Mouse (Mus musculus) thymus, adult 18-20 months (tissue): ENCODE results near the gene Krtap12-1.
"Not testable (repeated sequence)": the region's sequence is repeated elsewhere in the genome, so short reads cannot be mapped to it uniquely, and the experiment has no call there.

Experiments used
- DNase-seq, 2 experiments: peaks; one replicate each; pipeline ENCODE4 v3.0.0; 2022; ENCODE audit warnings: mixed read lengths in 2 of 2

Gene Krtap12-1

GRCm38 (mm10) chr10:77750686-77751085 lies 30.3 kb downstream of the Krtap12-1 start:
- not testable (repeated sequence) for DNase-seq

- not testable (repeated sequence) for DNase-seq
Measured at GRCm38 (mm10) chr10:77751254-77751653, 30.9 kb downstream of the Krtap12-1 start, which contains the start of gene Gm9736. Gene Gm9736, minus strand, starts transcription at chr10:77751354.

GRCm38 (mm10) chr10:77752312-77752711 lies 31.9 kb downstream of the Krtap12-1 start:
- not testable (repeated sequence) for DNase-seq

- no peak for DNase-seq
Measured at GRCm38 (mm10) chr10:77753448-77753847, 33.0 kb downstream of the Krtap12-1 start.

- DNase-seq, result not testable (repeated sequence)
Measured at GRCm38 (mm10) chr10:77759582-77759981, 39.2 kb downstream of the Krtap12-1 start, which contains the start of gene Gm3233. Gene Gm3233, minus strand, starts transcription at chr10:77759682.

GRCm38 (mm10) chr10:77769727-77770126 lies 49.3 kb downstream of the Krtap12-1 start:
- no peak for DNase-seq
